Mouse (Mus musculus) erythroblast, adult 5-6 weeks (primary cell): Measurements from ENCODE around the gene Carmil2. TPM values are rescaled to one million over a fixed set of nuclear protein-coding genes. Genes with fewer than 3 reads are reported as not detected.

Source experiments
- ATAC-seq: replicated peaks from 2 replicates; pipeline ENCODE4 v1.8.0; 2016; ENCODE audit warnings: moderate number of reproducible peaks, mild to moderate bottlenecking, moderate TSS enrichment, inconsistent platforms; ENCODE audit not compliant: poor library complexity, low FRiP score, severe bottlenecking
- total RNA-seq, 2 experiments: library from RNA; stranded (forward) in 1 of 2; stranded (reverse) in 1 of 2; fragments of 150-400 nt in 1 of 2; fragments of 200-764, 138-1000 nt in 1 of 2; gene quantifications; 2 replicates each; pipeline versions ENCODE4 v1.2.3 to v1.2.4; 2015 to 2017; ENCODE audit warnings: low replicate concordance in 2 of 2

Carmil2 gene
- total RNA-seq, 2 experiments from 2014 or later = 2.5 to 3.1 TPM

- ATAC-seq = no peak
Measured at GRCm38 (mm10) chr8:105694051-105694799, 8.2 kb downstream of the Carmil2 start.

- ATAC-seq = no peak
Measured at GRCm38 (mm10) chr8:105695080-105695780, 9.2 kb downstream of the Carmil2 start.

- ATAC-seq = no peak
Measured at GRCm38 (mm10) chr8:105697196-105697780, 11.2 kb downstream of the Carmil2 start.

GRCm38 (mm10) chr8:105698734-105699133, 12.7 kb downstream of the Carmil2 start:
- no peak for ATAC-seq

GRCm38 (mm10) chr8:105699488-105700215, 13.6 kb downstream of the Carmil2 start:
- ATAC-seq = no peak

GRCm38 (mm10) chr8:105700566-105700965, 14.5 kb downstream of the Carmil2 start:
- ATAC-seq = peak; percentile 57

GRCm38 (mm10) chr8:105700966-105701824, 15.1 kb downstream of the Carmil2 start, which contains the start of the genes Acd and Pard6a:
Acd (minus strand) TSS chr8:105701102.
Pard6a (plus strand) TSS chr8:105701148.
- ATAC-seq = peak; percentile 87

- ATAC-seq = no peak
Measured at GRCm38 (mm10) chr8:105702001-105702401, 15.9 kb downstream of the Carmil2 start.

- no peak for ATAC-seq
Measured at GRCm38 (mm10) chr8:105702731-105703415, 16.8 kb downstream of the Carmil2 start.

GRCm38 (mm10) chr8:105704146-105704812, 18.2 kb downstream of the Carmil2 start:
- ATAC-seq = no peak

- ATAC-seq = no peak
Measured at GRCm38 (mm10) chr8:105704955-105705354, 18.9 kb downstream of the Carmil2 start.

GRCm38 (mm10) chr8:105706426-105706825, 20.4 kb downstream of the Carmil2 start:
- no peak for ATAC-seq

- peak; percentile 75 for ATAC-seq
Measured at GRCm38 (mm10) chr8:105707498-105708403, 21.7 kb downstream of the Carmil2 start, which contains the start of the genes 4933405L10Rik and Enkd1. 4933405L10Rik (plus strand) TSS chr8:105707655. Enkd1 (minus strand) TSS chr8:105708210.

- ATAC-seq = no peak
Measured at GRCm38 (mm10) chr8:105708675-105709074, 22.6 kb downstream of the Carmil2 start.

GRCm38 (mm10) chr8:105709317-105709716, 23.2 kb downstream of the Carmil2 start:
- no peak for ATAC-seq

GRCm38 (mm10) chr8:105712286-105712685, 26.2 kb downstream of the Carmil2 start:
- no peak for ATAC-seq

- ATAC-seq = peak; percentile 85
Measured at GRCm38 (mm10) chr8:105714139-105714538, 28.1 kb downstream of the Carmil2 start.
